Mouse (Mus musculus) thymus, postnatal 4 days (tissue): ENCODE results near the gene Ccdc167.
A peak's percentile ranks its signal among the peaks of the same experiment; 100 is the strongest.

Experiments used
- DNase-seq: peaks from one replicate; pipeline ENCODE4 v3.0.0; 2021

Gene Ccdc167

GRCm38 (mm10) chr17:29683127-29683526, 33.7 kb downstream of the Ccdc167 start:
- no peak for DNase-seq

- no peak for DNase-seq
These were observed 34.6 kb downstream of the Ccdc167 start for GRCm38 (mm10) chr17:29682261-29682660.

GRCm38 (mm10) chr17:29681669-29682068, 35.2 kb downstream of the Ccdc167 start:
- no peak for DNase-seq

- DNase-seq, result no peak
These were observed 35.9 kb downstream of the Ccdc167 start for GRCm38 (mm10) chr17:29680921-29681320.

- no peak for DNase-seq
These were observed 36.7 kb downstream of the Ccdc167 start for GRCm38 (mm10) chr17:29680174-29680573.

- no peak for DNase-seq
These were observed 37.6 kb downstream of the Ccdc167 start for GRCm38 (mm10) chr17:29679038-29679767.

- DNase-seq, result no peak
These were observed 38.3 kb downstream of the Ccdc167 start for GRCm38 (mm10) chr17:29678526-29678925.

- no peak for DNase-seq
These were observed 43.5 kb downstream of the Ccdc167 start for GRCm38 (mm10) chr17:29673325-29673724.

- no peak for DNase-seq
These were observed 45.8 kb downstream of the Ccdc167 start for GRCm38 (mm10) chr17:29671021-29671420.

GRCm38 (mm10) chr17:29669936-29670335, 46.9 kb downstream of the Ccdc167 start:
- DNase-seq, result no peak

GRCm38 (mm10) chr17:29669030-29669429, 47.8 kb downstream of the Ccdc167 start:
- no peak for DNase-seq

- no peak for DNase-seq
These were observed 48.5 kb downstream of the Ccdc167 start for GRCm38 (mm10) chr17:29668051-29668986.

GRCm38 (mm10) chr17:29662145-29662544, 54.7 kb downstream of the Ccdc167 start:
- no peak for DNase-seq

GRCm38 (mm10) chr17:29660762-29661391, 56.0 kb downstream of the Ccdc167 start:
- DNase-seq, result peak; percentile 59

GRCm38 (mm10) chr17:29660076-29660761, 56.6 kb downstream of the Ccdc167 start, which contains the start of gene Cmtr1:
Gene Cmtr1, plus strand, starts transcription at chr17:29660595.
- peak; percentile 96 for DNase-seq

GRCm38 (mm10) chr17:29658249-29658648, 58.6 kb downstream of the Ccdc167 start:
- no peak for DNase-seq

GRCm38 (mm10) chr17:29642219-29642618, 74.6 kb downstream of the Ccdc167 start:
- DNase-seq, result no peak

- DNase-seq, result no peak
These were observed 75.9 kb downstream of the Ccdc167 start for GRCm38 (mm10) chr17:29640971-29641370.

- DNase-seq, result peak; percentile 34
These were observed 78.9 kb downstream of the Ccdc167 start for GRCm38 (mm10) chr17:29637895-29638294.

- DNase-seq, result no peak
These were observed 79.5 kb downstream of the Ccdc167 start for GRCm38 (mm10) chr17:29637377-29637776.
